Mouse (Mus musculus): ENCODE results near the gene Aox4.

The Aox4 gene

GRCm38 (mm10) chr1:58210203-58210602 is at the start of gene Aox4:
Aox4 (plus strand) TSS chr1:58210397.
- DNase-seq (ENCODE audit: low read depth, low spot score): no peak

- no peak for DNase-seq (ENCODE audit: low read depth, low spot score)
These were observed 40.3 kb upstream of the Aox4 start for GRCm38 (mm10) chr1:58169893-58170292.

- DNase-seq (ENCODE audit: low read depth, low spot score): no peak
These were observed 21.6 kb upstream of the Aox4 start for GRCm38 (mm10) chr1:58188514-58189175.

- DNase-seq (ENCODE audit: low read depth, low spot score): no peak
These were observed 15.9 kb upstream of the Aox4 start for GRCm38 (mm10) chr1:58194317-58194716.

- no peak for DNase-seq (ENCODE audit: low read depth, low spot score)
These were observed 15.2 kb upstream of the Aox4 start for GRCm38 (mm10) chr1:58194988-58195387.

GRCm38 (mm10) chr1:58195541-58195940 is 14.7 kb upstream of the Aox4 start:
- DNase-seq (ENCODE audit: low read depth, low spot score): no peak

GRCm38 (mm10) chr1:58197023-58197422 is 13.2 kb upstream of the Aox4 start:
- no peak for DNase-seq (ENCODE audit: low read depth, low spot score)

GRCm38 (mm10) chr1:58198386-58198785 is 11.8 kb upstream of the Aox4 start:
- no peak for DNase-seq (ENCODE audit: low read depth, low spot score)

- no peak for DNase-seq (ENCODE audit: low read depth, low spot score)
These were observed 2.6 kb downstream of the Aox4 start for GRCm38 (mm10) chr1:58212805-58213204.

- no peak for DNase-seq (ENCODE audit: low read depth, low spot score)
These were observed 3.6 kb downstream of the Aox4 start for GRCm38 (mm10) chr1:58213838-58214237.

GRCm38 (mm10) chr1:58215353-58215752 is 5.2 kb downstream of the Aox4 start:
- DNase-seq (ENCODE audit: low read depth, low spot score): no peak

GRCm38 (mm10) chr1:58215956-58216532 is 5.8 kb downstream of the Aox4 start:
- DNase-seq (ENCODE audit: low read depth, low spot score): no peak

GRCm38 (mm10) chr1:58221070-58221469 is 10.9 kb downstream of the Aox4 start:
- DNase-seq (ENCODE audit: low read depth, low spot score): no peak

- DNase-seq (ENCODE audit: low read depth, low spot score): no peak
These were observed 11.7 kb downstream of the Aox4 start for GRCm38 (mm10) chr1:58221879-58222278.

- DNase-seq (ENCODE audit: low read depth, low spot score): no peak
These were observed 17.9 kb downstream of the Aox4 start for GRCm38 (mm10) chr1:58228086-58228485.

- DNase-seq (ENCODE audit: low read depth, low spot score): no peak
These were observed 18.7 kb downstream of the Aox4 start for GRCm38 (mm10) chr1:58228916-58229315.

- DNase-seq (ENCODE audit: low read depth, low spot score): no peak
These were observed 19.6 kb downstream of the Aox4 start for GRCm38 (mm10) chr1:58229774-58230173.

- DNase-seq (ENCODE audit: low read depth, low spot score): no peak
These were observed 20.3 kb downstream of the Aox4 start for GRCm38 (mm10) chr1:58230542-58230941.

- DNase-seq (ENCODE audit: low read depth, low spot score): no peak
These were observed 25.2 kb downstream of the Aox4 start for GRCm38 (mm10) chr1:58235405-58235804.

GRCm38 (mm10) chr1:58237527-58238299 is 27.5 kb downstream of the Aox4 start:
- no peak for DNase-seq (ENCODE audit: low read depth, low spot score)

GRCm38 (mm10) chr1:58238440-58238839 is 28.2 kb downstream of the Aox4 start:
- DNase-seq (ENCODE audit: low read depth, low spot score): no peak

GRCm38 (mm10) chr1:58238961-58239360 is 28.8 kb downstream of the Aox4 start:
- DNase-seq (ENCODE audit: low read depth, low spot score): no peak

GRCm38 (mm10) chr1:58240347-58240746 is 30.1 kb downstream of the Aox4 start:
- DNase-seq (ENCODE audit: low read depth, low spot score): no peak
